Mouse (Mus musculus) megakaryocyte, embryonic 14.5 days (primary cell): ENCODE results near the gene B3galt4.
"Not testable (repeated sequence)": the region's sequence is repeated elsewhere in the genome, so short reads cannot be mapped to it uniquely, and the experiment has no call there.

Experiments
- FLI1 ChIP-seq: IDR thresholded peaks from 2 replicates; pipeline ENCODE4 v1.6.1; 2012; ENCODE audit warnings: low read length, inconsistent platforms, mixed read lengths
- GATA1 ChIP-seq: IDR thresholded peaks from 3 replicates; pipeline ENCODE4 v1.6.1; 2012; ENCODE audit warnings: mixed read lengths, low read length, inconsistent platforms, borderline replicate concordance

DNA sequence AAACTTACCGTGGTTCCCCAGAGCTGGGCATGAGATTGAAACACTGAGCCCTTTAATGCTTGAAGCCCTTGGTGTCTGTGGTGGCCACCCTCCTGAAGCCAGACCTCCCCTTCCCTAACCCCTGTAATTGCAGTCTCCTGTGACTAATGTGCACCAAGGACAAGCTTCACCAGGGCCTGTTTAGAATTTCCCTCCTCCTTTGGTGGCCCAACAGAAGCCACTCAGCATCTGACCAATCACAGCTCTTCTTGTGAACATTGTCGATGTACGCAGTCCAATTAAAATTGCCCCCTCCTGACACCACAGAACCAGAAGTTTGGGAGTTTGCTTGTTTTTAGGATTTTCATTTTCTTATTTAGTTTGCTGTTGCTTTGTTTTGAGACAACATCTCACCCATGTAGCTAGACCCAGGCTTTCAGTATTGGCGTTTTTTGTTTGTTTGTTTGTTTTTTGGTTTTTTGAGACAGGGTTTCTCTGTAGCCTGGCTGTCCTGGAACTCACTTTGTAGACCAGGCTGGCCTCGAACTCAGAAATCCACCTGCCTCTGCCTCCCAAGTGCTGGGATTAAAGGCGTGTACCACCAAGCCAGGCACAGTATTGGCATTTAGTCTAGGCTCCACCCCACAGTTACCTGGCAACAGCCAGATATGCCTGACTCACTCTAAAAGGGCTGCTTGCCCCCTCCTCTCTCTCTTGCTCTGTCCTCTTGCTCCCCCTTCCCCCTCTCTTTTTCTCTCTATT, 47.2 kb downstream of the B3galt4 start:
- TF ChIP-seq GATA1, FLI1: not testable (repeated sequence)
